Mouse (Mus musculus) brown adipose tissue, adult 24 weeks (tissue): ENCODE data around the gene Insc. TPM values are rescaled to one million over a fixed set of nuclear protein-coding genes. Genes with fewer than 3 reads are reported as not detected.
"Not testable (repeated sequence)": the region's sequence is repeated elsewhere in the genome, so short reads cannot be mapped to it uniquely, and the experiment has no call there.

ENCODE experiments used
- H3K27ac ChIP-seq: fragments of 200-500 bp; replicated peaks from 2 replicates; pipeline ENCODE4 v1.5.1; 2012; ENCODE audit warnings: low read depth, mild to moderate bottlenecking, low read length
- H3K4me1 ChIP-seq: fragments of 200-500 bp; 2 replicates; pipeline ENCODE4 v1.6.1; 2012; ENCODE audit warnings: low read length, mixed read lengths; ENCODE audit not compliant: control insufficient read depth, insufficient read depth, insufficient read length
- H3K4me3 ChIP-seq: fragments of 200-500 bp; 2 replicates; pipeline ENCODE4 v1.5.1; 2012; ENCODE audit warnings: low read depth, mild to moderate bottlenecking, low read length, moderate library complexity; ENCODE audit not compliant: insufficient read depth
- polyA plus RNA-seq: library from polyadenylated mRNA; stranded (reverse); fragments of >200 nt; gene quantifications from 2 replicates; pipeline ENCODE4 v1.2.4, GENCODE M21; 2012; ENCODE audit not compliant: missing spikeins, insufficient read depth, insufficient read length

Gene Insc
- polyA plus RNA-seq, result not detected in 2 replicates

- no peaks in the 10 kb centered on the region for H3K4me1 ChIP-seq
- no peak within 1 kb of the TSS for H3K27ac ChIP-seq
- no peak within 1 kb of the TSS for H3K4me3 ChIP-seq
Measured at GRCm38 (mm10) chr7:114743022-114743780, at the start of gene Insc. Gene Insc (plus strand): TSS chr7:114743694.

- Histone ChIP-seq H3K27ac (no peak overlapping the region), H3K4me3 (no peak overlapping the region), H3K4me1 (no peaks in the 10 kb centered on the region)
Measured at GRCm38 (mm10) chr7:114700871-114701270, 42.6 kb upstream of the Insc start.

GRCm38 (mm10) chr7:114706716-114707115, 36.8 kb upstream of the Insc start:
- no peak overlapping the region for H3K4me3 ChIP-seq
- no peak overlapping the region for H3K27ac ChIP-seq
- no peaks in the 10 kb centered on the region for H3K4me1 ChIP-seq

GRCm38 (mm10) chr7:114707398-114707797, 36.1 kb upstream of the Insc start:
- Histone ChIP-seq H3K4me1 (no peaks in the 10 kb centered on the region), H3K4me3 (no peak overlapping the region), H3K27ac (no peak overlapping the region)

- H3K27ac ChIP-seq, result no peak overlapping the region
- H3K4me3 ChIP-seq, result no peak overlapping the region
- H3K4me1 ChIP-seq, result no peaks in the 10 kb centered on the region
Measured at GRCm38 (mm10) chr7:114710419-114710818, 33.1 kb upstream of the Insc start.

- no peaks in the 10 kb centered on the region for H3K4me1 ChIP-seq
Measured at GRCm38 (mm10) chr7:114712523-114712922, 31.0 kb upstream of the Insc start.

GRCm38 (mm10) chr7:114718300-114718699, 25.2 kb upstream of the Insc start, which contains the start of gene Calcb:
Gene Calcb (plus strand): TSS chr7:114718643.
- H3K4me1 ChIP-seq, result no peaks in the 10 kb centered on the region
- no peak within 1 kb of the TSS for H3K27ac ChIP-seq
- H3K4me3 ChIP-seq, result no peak within 1 kb of the TSS

More at GRCm38 (mm10) chr7:114712523-114712922, 31.0 kb upstream of the Insc start:
- Histone ChIP-seq H3K27ac (no peak overlapping the region), H3K4me3 (no peak overlapping the region)

GRCm38 (mm10) chr7:114719381-114720131, 23.9 kb upstream of the Insc start:
- Histone ChIP-seq H3K27ac (no peak overlapping the region), H3K4me1 (no peaks in the 10 kb centered on the region), H3K4me3 (no peak overlapping the region)

- not testable (repeated sequence) for H3K27ac ChIP-seq
Measured at GRCm38 (mm10) chr7:114729696-114730095, 13.8 kb upstream of the Insc start.

GRCm38 (mm10) chr7:114731175-114731574, 12.3 kb upstream of the Insc start:
- Histone ChIP-seq H3K27ac (no peak overlapping the region), H3K4me1 (no peaks in the 10 kb centered on the region), H3K4me3 (no peak overlapping the region)

More at GRCm38 (mm10) chr7:114729696-114730095, 13.8 kb upstream of the Insc start:
- not testable (repeated sequence) for H3K4me3 ChIP-seq, H3K4me1 ChIP-seq

GRCm38 (mm10) chr7:114731700-114732099, 11.8 kb upstream of the Insc start:
- not testable (repeated sequence) for H3K27ac ChIP-seq, H3K4me3 ChIP-seq, H3K4me1 ChIP-seq

GRCm38 (mm10) chr7:114736256-114736655, 7.2 kb upstream of the Insc start:
- Histone ChIP-seq H3K4me3 (no peak overlapping the region), H3K27ac (no peak overlapping the region), H3K4me1 (no peaks in the 10 kb centered on the region)

GRCm38 (mm10) chr7:114738166-114738565, 5.3 kb upstream of the Insc start:
- Histone ChIP-seq H3K27ac (no peak overlapping the region), H3K4me3 (no peak overlapping the region), H3K4me1 (no peaks in the 10 kb centered on the region)

- H3K4me1 ChIP-seq, result no peaks in the 10 kb centered on the region
- no peak overlapping the region for H3K27ac ChIP-seq
- no peak overlapping the region for H3K4me3 ChIP-seq
Measured at GRCm38 (mm10) chr7:114740360-114741165, 2.9 kb upstream of the Insc start.
